Mouse (Mus musculus) cerebellum, postnatal 4 days (tissue): Measurements from ENCODE around the gene Fkbp15.

Source experiments
- DNase-seq, 2 experiments: peaks; one replicate each; pipeline ENCODE4 v3.0.0; 2022; ENCODE audit warnings: low spot score in 2 of 2, mixed read lengths in 1 of 2

Fkbp15 gene

DNA sequence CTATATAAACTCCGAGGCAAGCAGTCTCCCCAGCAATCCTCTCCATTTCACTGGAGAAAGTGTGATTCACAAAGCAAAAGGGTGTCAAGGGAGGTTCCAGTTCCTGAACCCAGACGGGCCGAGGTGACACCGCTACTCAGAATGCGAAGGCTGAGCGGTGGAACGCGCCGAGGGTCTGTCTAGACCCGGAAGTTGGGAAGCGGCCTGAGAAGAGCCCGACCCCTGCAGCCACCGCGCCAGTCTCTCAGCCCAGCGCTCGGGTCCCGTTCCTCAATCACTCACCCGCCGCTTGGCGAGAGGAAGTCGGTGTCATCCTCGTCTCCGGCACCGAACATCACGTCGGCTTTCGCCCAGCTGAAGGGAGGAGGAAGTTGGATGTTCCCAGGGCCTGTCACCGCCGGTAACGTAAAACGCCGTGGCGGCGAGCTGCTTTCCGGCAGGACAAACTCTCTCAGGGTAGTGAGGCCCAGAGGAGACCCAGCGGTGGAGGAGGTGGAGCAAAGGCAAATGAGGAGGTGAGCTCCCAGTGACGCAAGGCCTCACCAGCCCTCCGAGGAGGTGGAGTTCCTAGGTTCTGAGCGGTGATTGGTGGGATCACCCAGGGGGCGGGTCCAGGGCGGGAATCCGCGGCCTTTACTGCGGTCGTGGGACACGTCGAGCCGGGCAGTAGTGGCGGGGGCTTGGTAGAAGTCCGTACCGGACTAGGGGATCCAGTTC, at the start of gene Fkbp15, which contains the start of gene Slc31a1:
Gene Fkbp15 (minus strand): TSS at position 461 of the 717 bp plus-strand sequence.
Gene Slc31a1 (plus strand): TSS at position 640 of the 717 bp plus-strand sequence.
- DNase-seq = peak; percentile 87 to 95

DNA sequence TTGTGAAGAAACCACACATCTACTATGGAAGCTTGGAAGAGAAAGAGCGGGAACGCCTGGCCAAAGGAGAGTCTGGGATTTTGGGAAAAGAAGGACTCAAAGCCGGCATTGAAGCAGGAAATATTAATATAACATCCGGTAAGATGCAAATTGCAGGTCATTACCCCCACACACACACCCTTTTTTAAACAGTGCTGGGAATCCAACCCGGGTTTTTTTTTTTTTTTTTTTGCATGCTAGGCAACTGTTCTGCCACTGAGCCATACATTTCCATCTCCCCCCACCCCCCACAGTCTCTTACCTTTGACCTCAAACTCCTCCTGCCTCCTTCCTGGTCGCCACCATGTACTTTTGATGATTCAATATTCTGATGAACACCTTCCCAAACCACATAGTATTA, 49.3 kb upstream of the Fkbp15 start:
- DNase-seq = no peak

DNA sequence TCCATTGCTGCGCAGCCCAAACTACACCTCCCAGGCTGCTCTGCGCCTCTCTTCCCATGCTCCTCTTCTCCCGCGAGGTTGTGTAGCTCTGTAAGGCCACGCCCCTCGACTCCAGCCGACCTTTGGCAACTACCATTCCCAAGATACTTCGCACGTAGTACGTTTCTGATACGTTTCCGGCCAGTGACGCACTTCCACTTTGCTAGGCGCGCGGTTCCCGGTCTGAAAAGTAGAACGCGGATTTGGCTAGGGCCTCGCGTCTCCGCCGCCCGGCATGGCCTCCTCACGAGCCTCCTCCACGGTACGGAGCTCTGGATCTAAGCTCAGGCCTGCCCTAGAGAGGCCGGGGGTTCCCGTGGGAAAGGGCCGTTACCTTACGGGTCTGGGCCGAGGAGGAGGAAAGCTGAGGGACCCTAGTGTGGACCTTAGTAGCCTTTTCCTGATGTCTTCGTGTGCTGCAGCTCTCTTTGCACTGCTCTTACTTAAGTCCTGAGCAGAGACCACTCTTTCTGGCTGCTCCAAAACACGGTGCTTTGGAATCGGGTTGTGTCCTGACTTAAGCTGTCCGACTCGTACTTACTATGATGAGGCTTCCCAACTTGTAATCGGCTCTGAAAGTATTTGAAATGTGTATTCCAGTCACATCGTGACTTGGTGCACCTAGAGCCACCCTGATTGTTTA, 48.4 kb upstream of the Fkbp15 start, which contains the start of the genes Cdc26 and Prpf4:
Gene Cdc26 (minus strand): TSS at position 42 of the 682 bp plus-strand sequence.
Gene Prpf4 (plus strand): TSS at position 197 of the 682 bp plus-strand sequence.
- peak; percentile 85 to 95 for DNase-seq

DNA sequence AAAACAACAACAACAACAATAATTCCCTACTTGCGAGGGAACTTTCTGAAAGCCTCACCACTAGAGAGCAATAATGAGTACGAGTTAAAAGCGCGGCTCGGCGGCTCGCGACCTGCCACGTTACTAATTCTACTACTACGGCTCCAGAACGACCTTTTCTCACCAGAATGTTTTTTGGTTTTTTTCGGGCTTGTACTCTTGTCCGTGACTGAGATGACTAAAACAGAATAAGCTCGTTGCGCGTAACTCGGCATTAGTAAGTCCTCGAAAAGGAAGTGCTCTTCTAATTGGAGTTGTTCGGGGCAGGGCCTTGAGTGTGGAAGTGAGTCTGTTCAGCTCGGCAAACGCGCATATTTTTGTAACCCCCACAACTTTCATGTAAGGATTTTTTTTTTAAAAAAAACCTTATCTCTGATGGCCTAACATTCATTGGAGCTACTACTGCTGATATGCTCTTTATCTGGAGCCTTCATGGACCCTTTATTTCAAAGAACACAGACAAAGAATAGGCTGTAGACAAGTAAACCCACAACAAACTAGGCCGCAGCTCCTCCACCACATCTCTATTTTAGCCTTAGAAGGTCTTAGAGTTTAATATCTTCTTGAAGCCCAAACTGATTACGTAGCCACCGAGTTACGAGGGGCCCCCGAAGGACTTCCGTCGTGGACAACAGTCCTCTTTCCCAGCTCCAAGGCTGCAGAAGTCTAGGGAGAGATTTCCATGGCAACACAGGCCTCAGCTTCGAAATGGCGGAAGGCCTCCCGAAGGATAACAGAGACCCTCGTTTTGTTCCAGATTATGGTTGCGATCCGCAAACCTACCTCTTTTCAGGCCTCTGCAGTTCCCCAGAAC, 47.6 kb upstream of the Fkbp15 start:
- peak in 1 of 2 experiments; percentile 37 for DNase-seq

DNA sequence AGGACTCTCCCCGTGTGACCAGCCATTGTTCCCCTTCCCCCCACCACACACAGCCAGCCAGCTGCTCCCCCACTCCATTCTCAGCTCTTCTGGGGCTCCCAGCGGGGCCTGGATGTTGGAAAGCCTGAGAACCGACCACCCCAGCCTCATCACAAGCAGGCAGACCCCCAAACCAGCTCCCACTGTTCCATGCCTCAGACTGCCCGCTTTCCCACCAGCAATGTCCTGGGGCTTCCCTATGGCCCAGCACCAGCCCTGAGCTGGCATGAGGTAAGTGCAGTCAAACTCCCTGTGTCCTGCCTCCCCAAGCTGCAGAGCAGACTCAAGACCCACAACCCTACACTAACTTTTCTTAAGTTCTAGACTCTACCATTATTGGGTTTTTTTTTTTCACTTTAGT, 45.8 kb upstream of the Fkbp15 start:
- no peak for DNase-seq

DNA sequence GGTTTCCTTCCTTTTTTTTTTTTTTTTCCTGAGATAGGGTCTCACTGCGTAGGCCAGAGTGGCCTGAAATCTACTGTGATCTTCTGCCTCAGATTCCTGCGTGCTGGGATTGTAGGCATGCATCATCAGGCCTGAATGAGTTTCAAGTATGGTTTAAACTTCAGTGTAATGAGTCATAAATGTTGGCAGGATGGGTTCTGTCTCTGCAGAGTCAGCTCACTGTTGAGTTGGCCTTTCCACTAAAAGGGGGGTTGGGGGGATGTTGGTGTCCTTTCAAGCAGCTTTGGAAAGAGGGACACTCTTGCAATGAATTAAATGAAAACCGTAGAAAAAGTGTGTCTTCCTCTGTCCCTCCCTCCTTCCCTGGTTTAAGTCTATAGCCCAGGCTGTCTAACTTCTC, 38.6 kb upstream of the Fkbp15 start:
- DNase-seq = no peak

DNA sequence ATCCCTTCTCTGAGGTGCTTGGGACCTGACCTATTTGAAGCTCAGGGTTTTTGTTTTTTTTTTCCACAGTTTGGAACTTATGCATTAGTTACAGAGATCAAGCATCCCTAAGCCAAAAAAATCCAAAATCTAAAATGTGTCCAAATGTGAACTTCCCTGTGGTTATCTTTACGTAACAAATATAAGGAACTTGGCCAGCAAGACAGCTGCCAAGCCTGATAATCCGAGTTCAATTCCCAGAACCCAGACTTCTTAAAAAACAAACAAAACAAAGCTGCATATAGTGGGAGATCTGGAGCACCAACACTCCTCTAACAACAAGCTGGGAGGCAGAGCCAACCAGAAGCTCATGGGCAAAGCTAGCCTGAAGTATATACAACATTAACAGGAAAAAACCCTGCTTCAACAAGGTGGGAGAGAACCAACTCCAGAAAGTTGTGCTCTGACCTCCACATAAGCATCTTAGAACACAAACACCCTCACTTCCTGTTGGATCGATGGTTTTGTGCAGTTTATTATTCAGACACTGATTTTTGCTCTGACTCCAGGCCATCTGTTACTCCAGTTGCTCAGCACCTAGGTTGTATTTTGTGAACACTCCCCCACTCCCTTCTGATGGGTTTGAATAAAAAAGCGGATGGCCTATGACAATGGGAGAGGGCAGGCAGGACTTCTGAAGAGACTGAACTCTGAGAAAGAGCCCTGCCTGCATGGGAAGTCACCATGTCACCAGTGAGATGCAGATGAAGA, 37.4 kb upstream of the Fkbp15 start:
- no peak for DNase-seq

DNA sequence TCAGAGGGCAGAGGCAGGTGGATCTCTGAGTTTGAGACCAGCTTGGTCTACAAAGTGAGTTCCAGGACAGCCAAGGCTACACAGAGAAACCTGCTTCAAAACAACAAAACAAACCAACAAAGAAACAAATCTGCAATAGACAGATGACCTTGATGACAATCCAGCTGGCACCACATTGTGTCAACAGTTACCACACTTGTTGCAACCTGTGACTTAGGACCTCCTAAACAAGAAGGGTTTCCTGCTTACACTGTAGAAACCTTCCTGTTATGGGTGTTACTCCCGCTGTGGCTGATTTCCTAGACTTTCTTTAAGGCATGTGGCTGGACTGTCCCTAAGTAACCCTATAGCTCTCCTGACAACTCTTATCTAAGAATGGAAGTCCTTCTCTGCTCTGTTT, 35.5 kb upstream of the Fkbp15 start:
- DNase-seq = no peak

DNA sequence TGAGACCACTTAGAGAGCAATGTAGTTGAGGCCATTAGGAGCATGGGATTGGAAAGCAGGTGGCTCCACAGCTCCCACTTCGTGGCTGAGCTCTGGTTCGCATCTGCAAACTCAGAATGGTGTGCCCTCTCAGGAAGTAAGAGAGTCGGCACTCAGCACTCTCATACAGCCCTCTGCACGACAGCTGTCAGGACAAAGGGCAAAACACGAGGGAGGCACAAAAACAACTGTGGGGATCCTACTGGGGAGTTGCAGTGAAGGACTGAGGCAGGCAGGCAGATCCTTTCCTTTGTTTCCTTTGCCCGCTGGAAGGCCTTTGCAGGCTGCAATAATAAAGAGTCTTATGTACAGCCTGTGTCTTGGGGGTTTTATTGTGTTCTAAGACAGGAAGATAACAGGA, 33.1 kb upstream of the Fkbp15 start:
- DNase-seq = no peak

DNA sequence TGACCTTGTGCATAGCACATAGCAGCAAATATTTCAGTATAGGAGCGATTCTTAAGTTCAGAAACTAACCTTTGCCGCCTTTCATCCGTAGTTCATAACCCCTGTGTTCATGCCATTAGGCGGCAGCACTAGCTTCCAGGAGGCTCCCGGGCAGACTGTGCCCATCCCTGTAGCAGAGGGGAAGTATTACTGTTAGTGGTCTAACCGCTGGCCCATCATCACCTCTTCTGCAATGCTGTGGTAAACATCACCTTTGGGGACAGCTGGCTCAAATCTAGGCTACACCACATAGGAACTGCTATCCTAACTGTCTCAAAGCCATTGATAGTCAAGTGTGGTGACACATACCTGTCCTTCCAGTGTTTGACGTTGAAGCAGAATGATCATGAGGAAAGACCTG, 31.5 kb upstream of the Fkbp15 start:
- DNase-seq = no peak

DNA sequence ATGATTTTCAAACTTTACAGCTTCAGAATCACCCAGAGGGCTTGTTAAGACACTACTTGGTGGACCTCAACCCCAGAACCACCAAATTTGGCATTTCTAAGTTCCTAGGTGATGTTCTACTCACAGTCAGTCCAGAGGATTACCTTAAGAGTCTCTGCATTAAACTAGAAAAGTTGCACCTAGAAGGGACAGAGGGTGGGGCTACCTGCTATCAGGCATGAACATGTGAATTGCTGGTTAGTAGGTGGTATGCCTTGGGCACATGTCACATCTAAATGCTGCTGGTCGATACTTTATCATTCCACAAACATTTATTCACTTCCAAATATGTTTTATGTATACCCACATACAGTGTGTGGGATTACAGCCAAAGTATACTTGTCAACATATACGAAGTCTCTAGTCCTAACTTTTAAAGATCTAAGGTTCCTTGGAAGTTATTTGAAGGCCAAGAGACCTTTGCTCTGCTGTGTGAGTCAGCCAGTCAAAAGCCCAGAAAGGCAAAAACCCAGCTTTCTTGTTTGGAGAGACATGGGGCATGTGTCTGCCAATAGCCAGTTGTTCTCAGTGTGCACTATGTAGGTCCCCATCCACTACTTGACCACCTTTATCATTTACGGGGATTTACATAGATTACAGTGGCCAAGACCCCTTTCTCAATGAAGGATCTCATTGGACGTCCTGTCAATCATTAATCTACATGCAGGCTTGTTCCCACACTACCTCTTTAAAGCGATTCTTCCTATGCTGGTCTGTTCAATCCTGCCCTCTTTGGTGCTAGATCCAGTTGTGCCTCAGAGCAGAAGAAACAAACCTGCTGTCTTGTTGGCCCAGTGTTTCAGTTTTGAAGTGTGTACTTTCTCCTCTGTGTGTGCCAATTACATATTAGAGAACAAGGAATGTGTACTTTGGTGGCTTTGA, 29.5 kb upstream of the Fkbp15 start:
- DNase-seq = no peak

DNA sequence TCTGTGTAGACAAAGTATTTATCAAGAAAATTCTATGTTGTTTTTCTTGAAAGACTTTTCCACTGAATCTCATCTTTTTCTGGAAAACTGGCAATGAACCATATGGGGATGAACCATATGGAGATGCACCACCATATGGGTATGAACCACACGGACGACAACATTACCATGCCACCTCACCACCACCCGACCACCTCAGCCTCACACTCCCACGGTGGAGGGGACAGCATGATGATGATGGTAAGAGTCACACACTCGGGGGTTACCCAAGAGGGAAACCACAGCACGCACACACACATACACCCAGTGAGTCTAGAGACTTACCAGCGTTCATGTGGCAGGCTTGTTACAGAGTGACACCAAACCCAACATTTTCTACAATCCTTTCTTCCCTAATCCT, 25.1 kb upstream of the Fkbp15 start:
- no peak for DNase-seq

DNA sequence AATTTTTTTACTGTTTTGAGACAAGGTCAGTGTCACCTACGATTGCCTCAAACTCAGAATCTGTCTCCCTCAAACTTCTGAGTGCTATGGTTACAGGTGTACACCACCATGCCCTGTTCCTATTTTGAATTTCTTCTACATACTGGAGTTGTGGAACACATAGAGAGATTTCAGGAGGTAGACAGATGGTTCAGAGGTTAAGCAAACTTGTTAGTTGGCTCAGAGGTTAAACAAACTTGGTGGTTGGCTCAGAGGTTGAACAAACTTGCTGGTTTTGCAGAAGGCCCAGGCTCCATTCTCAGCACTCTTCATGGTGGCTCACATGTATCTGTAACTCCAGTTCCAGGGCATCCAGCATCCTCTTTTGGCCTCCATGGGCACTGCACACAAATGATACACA, 23.8 kb upstream of the Fkbp15 start:
- DNase-seq = no peak

DNA sequence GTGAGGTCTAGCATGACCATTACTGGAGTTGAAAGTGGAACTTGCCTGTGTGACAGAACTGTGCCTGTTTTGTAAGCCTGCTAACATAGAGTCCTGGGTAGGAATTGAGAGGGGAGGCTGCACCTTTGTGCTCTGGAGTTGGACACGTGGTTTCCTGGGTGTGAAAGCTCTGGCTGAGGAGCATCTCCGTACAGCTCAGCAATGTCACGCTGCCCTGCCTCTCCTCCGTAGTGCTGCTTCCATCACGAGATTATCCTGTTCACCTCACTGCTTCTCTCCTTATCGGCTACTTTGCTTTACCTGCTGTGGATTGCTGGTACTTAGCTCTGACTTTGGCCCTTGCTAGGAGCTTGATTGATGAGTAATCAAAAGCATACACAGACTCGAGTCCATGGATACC, 23.4 kb upstream of the Fkbp15 start:
- DNase-seq = no peak

DNA sequence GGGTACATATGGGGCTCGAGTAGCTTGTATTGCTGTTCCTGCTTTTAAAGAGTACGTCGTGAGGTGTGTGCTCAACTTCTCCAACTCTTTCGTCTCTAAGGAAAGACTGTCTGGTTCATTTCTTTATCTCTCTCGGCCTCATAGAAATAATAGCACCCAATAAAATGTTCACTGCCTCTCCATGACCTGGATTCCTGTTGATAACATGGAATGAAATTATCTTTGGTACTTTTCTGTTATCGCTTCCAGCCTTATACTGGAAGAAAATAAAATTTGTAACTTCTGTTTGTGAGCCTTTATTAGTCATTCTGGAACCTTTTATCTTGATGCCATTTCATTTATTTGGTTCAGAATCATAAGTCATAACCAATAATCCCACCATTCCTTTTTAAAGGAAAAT, 22.9 kb upstream of the Fkbp15 start:
- DNase-seq = no peak

DNA sequence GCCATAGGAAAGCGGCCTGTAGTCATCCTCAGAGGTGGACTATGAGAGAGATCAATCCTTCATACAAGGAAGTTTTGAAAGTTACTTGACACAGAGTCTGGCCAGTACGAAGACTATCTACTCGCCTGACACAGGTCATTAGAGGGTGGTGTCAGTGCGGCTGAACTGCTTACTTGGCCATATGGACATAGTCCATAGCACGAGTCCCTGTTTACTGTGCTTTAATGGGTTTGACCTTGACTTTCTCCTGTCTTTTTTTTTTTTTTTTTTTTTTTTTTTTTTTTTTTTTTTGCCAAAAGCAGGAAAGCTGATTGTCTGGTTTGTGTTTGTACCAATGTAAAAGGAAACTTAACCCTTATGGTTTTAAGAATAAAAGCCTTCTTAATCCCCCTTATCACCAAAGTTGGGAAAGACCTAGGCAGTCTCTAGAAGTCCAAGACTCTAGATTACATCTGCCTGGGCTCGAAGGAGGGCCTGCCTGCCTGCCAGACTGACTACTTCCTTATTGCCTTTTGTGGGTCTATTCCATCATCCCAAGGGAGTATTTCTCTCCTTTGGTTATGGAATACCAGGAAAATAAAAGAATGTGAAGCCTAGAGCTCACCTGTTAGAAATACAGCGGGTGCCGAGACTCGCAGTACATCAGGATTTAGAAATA, 19.5 kb upstream of the Fkbp15 start:
- DNase-seq = no peak

DNA sequence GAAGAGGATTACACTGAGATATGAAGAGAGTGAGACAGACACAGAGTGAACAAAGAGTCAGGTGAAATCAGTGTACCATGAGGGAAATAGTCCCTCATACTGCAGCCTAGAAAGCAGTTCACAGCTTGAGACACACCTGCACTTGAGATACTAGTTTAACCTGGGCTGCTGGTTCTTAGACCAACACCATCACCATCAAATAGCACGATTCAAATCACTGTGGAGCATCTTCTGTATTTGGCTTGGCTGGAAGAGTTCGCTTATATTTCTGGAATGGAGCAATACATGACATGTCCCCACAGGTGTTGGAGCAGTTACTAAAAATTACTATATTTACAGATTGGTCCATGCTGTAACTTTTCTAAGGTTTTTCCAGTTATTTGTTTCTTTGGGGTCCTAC, 15.8 kb upstream of the Fkbp15 start:
- no peak for DNase-seq

DNA sequence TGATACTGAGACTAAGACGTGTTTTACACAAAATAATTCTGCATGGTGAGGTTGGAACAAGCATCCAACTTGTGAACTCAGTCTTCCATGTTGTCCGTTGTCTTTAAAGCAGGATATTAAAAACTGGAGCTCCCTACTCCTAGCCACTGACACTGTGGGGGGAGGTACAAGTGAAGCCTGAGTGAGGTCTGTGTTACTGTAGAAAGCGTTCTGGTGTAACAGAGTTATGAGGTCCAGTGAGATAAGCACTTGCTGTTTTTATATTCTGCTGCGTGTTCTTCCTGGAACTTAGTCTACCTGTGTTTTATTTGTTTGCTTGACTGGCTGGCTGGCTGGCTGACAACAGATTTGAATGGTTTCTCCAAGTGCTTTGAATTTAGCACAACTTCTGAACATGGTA, 14.0 kb upstream of the Fkbp15 start:
- DNase-seq = no peak

DNA sequence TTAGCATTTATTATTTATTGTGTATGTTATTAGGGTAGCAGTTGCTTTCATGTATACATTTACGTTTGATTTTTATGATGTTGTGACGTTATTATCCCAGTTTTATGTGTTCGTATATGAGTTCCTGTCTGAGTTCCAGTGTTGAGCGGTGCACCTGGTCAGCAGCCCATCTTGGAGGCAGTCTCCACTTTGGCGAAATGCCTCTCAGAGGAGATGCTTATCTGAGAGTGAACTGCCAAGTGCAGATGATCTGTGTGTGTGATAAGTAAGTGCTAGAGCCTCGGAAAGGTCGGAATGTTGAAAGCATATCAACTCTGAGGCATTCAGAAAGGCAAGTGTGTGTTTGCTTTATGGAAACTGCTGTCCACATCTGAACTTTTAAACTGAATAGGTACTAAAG, 13.3 kb upstream of the Fkbp15 start:
- no peak for DNase-seq
